Mouse (Mus musculus) MEL (cell line): ENCODE data around the gene 9130019O22Rik. TPM values are rescaled to one million over a fixed set of nuclear protein-coding genes. Genes with fewer than 3 reads are reported as not detected.

Experiments used
- DNase-seq: peaks from one replicate; pipeline ENCODE4 v3.0.0; 2011; ENCODE audit warnings: low read depth, low spot score
- H3K27ac ChIP-seq: 2 replicates; pipeline ENCODE4 v1.5.1; 2012; ENCODE audit warnings: low read depth, mild to moderate bottlenecking, control low read depth, low read length, moderate library complexity; ENCODE audit not compliant: control insufficient read depth
- H3K27me3 ChIP-seq, 2 experiments: fragments of 150-350 bp in 1 of 2; sonication (generic) in 1 of 2; 2 replicates each; pipeline ENCODE4 v1.6.1; 2012; ENCODE audit warnings: low read length in 2 of 2, mild to moderate bottlenecking in 2 of 2, improper control_type of control experiment in 1 of 2, moderate library complexity in 1 of 2; ENCODE audit not compliant: insufficient read depth in 2 of 2, control insufficient read depth in 1 of 2
- H3K36me3 ChIP-seq, 2 experiments: 2 replicates each; pipeline ENCODE4 v1.6.1; 2012 to 2014; ENCODE audit warnings: low read length in 2 of 2, improper control_type of control experiment in 1 of 2, inconsistent platforms in 1 of 2, mild to moderate bottlenecking in 1 of 2; ENCODE audit not compliant: insufficient read depth in 2 of 2, control insufficient read depth in 1 of 2
- H3K4me1 ChIP-seq, 2 experiments: fragments of 150-350 bp in 1 of 2; sonication (generic) in 1 of 2; 2 replicates each; pipeline ENCODE4 v1.6.1; 2012; ENCODE audit warnings: low read length in 2 of 2, improper control_type of control experiment in 1 of 2, mild to moderate bottlenecking in 1 of 2; ENCODE audit not compliant: insufficient read depth in 2 of 2, control insufficient read depth in 1 of 2
- H3K4me3 ChIP-seq, 2 experiments: fragments of 150-350 bp in 1 of 2; sonication (generic) in 1 of 2; 2 replicates each; pipeline ENCODE4 v1.5.1; 2012; ENCODE audit warnings: low read depth in 2 of 2, low read length in 2 of 2, mild to moderate bottlenecking in 2 of 2, moderate library complexity in 2 of 2, control low read depth in 1 of 2, improper control_type of control experiment in 1 of 2; ENCODE audit not compliant: control insufficient read depth in 1 of 2, insufficient read depth in 1 of 2
- H3K79me2 ChIP-seq: 2 replicates; pipeline ENCODE4 v1.6.1; 2012; ENCODE audit warnings: mild to moderate bottlenecking, low read length, moderate library complexity; ENCODE audit not compliant: control insufficient read depth, poor library complexity, insufficient read depth
- H3K9ac ChIP-seq: 2 replicates; pipeline ENCODE4 v1.6.1; 2012; ENCODE audit warnings: low read depth, mild to moderate bottlenecking, control low read depth, low read length, moderate library complexity; ENCODE audit not compliant: control insufficient read depth, poor library complexity, severe bottlenecking
- H3K9me3 ChIP-seq: fragments of 150-350 bp; sonication (generic); replicated peaks from 2 replicates; pipeline ENCODE4 v1.6.1; 2012; ENCODE audit warnings: mild to moderate bottlenecking, low read length, improper control_type of control experiment, moderate library complexity; ENCODE audit not compliant: insufficient read depth
- BHLHE40 ChIP-seq: IDR thresholded peaks from 2 replicates; pipeline ENCODE4 v1.6.1; 2012; ENCODE audit warnings: low read depth, mild to moderate bottlenecking, inconsistent platforms, low read length, improper control_type of control experiment, borderline replicate concordance
- CTCF ChIP-seq, 3 experiments: IDR thresholded peaks in 2 of 3; conservative IDR thresholded peaks in 1 of 3; 2 replicates each; pipeline ENCODE4 v1.5.1; 2011 to 2012; ENCODE audit warnings: low read length in 3 of 3, low read depth in 2 of 3, mild to moderate bottlenecking in 2 of 3, improper control_type of control experiment in 1 of 3, inconsistent platforms in 1 of 3, mixed read lengths in 1 of 3, moderate library complexity in 1 of 3; ENCODE audit not compliant: control insufficient read depth in 1 of 3, insufficient read depth in 1 of 3, poor library complexity in 1 of 3, severe bottlenecking in 1 of 3
- E2F4 ChIP-seq: IDR thresholded peaks from 2 replicates; pipeline ENCODE4 v1.6.1; 2011; ENCODE audit warnings: low read depth, low read length, improper control_type of control experiment, borderline replicate concordance
- EP300 ChIP-seq, 2 experiments: IDR thresholded peaks; 2 replicates each; pipeline ENCODE4 v1.6.1; 2011; ENCODE audit warnings: improper control_type of control experiment in 2 of 2, low read length in 2 of 2, low read depth in 1 of 2, mild to moderate bottlenecking in 1 of 2
- GABPA ChIP-seq: IDR thresholded peaks from 2 replicates; pipeline ENCODE4 v1.6.1; 2012; ENCODE audit warnings: low read depth, mild to moderate bottlenecking, inconsistent platforms, low read length, improper control_type of control experiment, moderate library complexity
- HCFC1 ChIP-seq: IDR thresholded peaks from 2 replicates; pipeline ENCODE4 v1.6.1; 2012; ENCODE audit warnings: low read depth, mild to moderate bottlenecking, inconsistent platforms, low read length, improper control_type of control experiment, moderate library complexity
- KAT2A ChIP-seq: conservative IDR thresholded peaks from 2 replicates; pipeline ENCODE4 v1.6.1; 2012; ENCODE audit warnings: low read depth, low read length, improper control_type of control experiment, inconsistent platforms
- MEF2A ChIP-seq: IDR thresholded peaks from 2 replicates; pipeline ENCODE4 v1.6.1; 2014; ENCODE audit warnings: low read depth, mild to moderate bottlenecking, inconsistent platforms, low read length, improper control_type of control experiment; ENCODE audit not compliant: poor library complexity, insufficient replicate concordance, severe bottlenecking; ENCODE audit errors: extremely low read depth
- MXI1 ChIP-seq: IDR thresholded peaks from 2 replicates; pipeline ENCODE4 v1.6.1; 2011; ENCODE audit warnings: mild to moderate bottlenecking, low read depth, low read length, improper control_type of control experiment
- MYB ChIP-seq: IDR thresholded peaks from 2 replicates; pipeline ENCODE4 v1.6.1; 2011; ENCODE audit warnings: mild to moderate bottlenecking, low read depth, low read length, improper control_type of control experiment
- MYC ChIP-seq: IDR thresholded peaks from 2 replicates; pipeline ENCODE4 v1.6.1; 2011; ENCODE audit warnings: low read depth, mild to moderate bottlenecking, low read length, improper control_type of control experiment, moderate library complexity
- POLR2A ChIP-seq, 2 experiments: IDR thresholded peaks; 2 replicates each; pipeline ENCODE4 v1.6.1; 2011 to 2012; ENCODE audit warnings: low read length in 2 of 2, mild to moderate bottlenecking in 2 of 2, control low read depth in 1 of 2, improper control_type of control experiment in 1 of 2, low read depth in 1 of 2, moderate library complexity in 1 of 2; ENCODE audit not compliant: control insufficient read depth in 1 of 2, insufficient read depth in 1 of 2, poor library complexity in 1 of 2
- POLR2AphosphoS2 ChIP-seq: IDR thresholded peaks from 2 replicates; pipeline ENCODE4 v1.6.1; 2011; ENCODE audit warnings: low read length, improper control_type of control experiment
- POLR2AphosphoS5 ChIP-seq: IDR thresholded peaks from 2 replicates; pipeline ENCODE4 v1.6.1; 2012; ENCODE audit warnings: low read depth, borderline replicate concordance, mild to moderate bottlenecking, inconsistent platforms, low read length, moderate library complexity, mixed read lengths
- SIN3A ChIP-seq: IDR thresholded peaks from 2 replicates; pipeline ENCODE4 v1.6.1; 2012; ENCODE audit warnings: low read length, improper control_type of control experiment, inconsistent platforms
- TAL1 ChIP-seq: IDR thresholded peaks from 2 replicates; pipeline ENCODE4 v1.6.1; 2012; ENCODE audit warnings: mild to moderate bottlenecking, inconsistent platforms, low read length, moderate library complexity, mixed read lengths
- TBP ChIP-seq: IDR thresholded peaks from 2 replicates; pipeline ENCODE4 v1.8.0; 2011; ENCODE audit warnings: low read depth, low read length, improper control_type of control experiment
- TCF12 ChIP-seq: IDR thresholded peaks from 2 replicates; pipeline ENCODE4 v1.6.1; 2014; ENCODE audit warnings: low read depth, mild to moderate bottlenecking, inconsistent platforms, low read length, improper control_type of control experiment, moderate library complexity
- USF1 ChIP-seq: IDR thresholded peaks from 2 replicates; pipeline ENCODE4 v1.6.1; 2014; ENCODE audit warnings: low read depth, mild to moderate bottlenecking, inconsistent platforms, low read length, improper control_type of control experiment, moderate library complexity
- USF2 ChIP-seq, 2 experiments: IDR thresholded peaks; 2 replicates each; pipeline ENCODE4 v1.6.1; 2011 to 2012; ENCODE audit warnings: improper control_type of control experiment in 2 of 2, low read length in 2 of 2, borderline replicate concordance in 1 of 2, inconsistent platforms in 1 of 2, low read depth in 1 of 2, mild to moderate bottlenecking in 1 of 2; ENCODE audit not compliant: insufficient read depth in 1 of 2
- ZMIZ1 ChIP-seq: IDR thresholded peaks from 2 replicates; pipeline ENCODE4 v1.6.1; 2012; ENCODE audit warnings: low read depth, mild to moderate bottlenecking, inconsistent platforms, low read length, improper control_type of control experiment, moderate library complexity
- polyA plus RNA-seq, 2 experiments: library from polyadenylated mRNA; stranded (reverse) in 1 of 2; unstranded in 1 of 2; fragments of >175 nt in 1 of 2; fragments of >200 nt in 1 of 2; gene quantifications; 2 replicates each; pipeline versions ENCODE4 v1.2.1 to v1.2.4; 2012; ENCODE audit warnings: low replicate concordance in 2 of 2, low read depth in 1 of 2; ENCODE audit not compliant: insufficient read length in 2 of 2, insufficient read depth in 1 of 2, missing spikeins in 1 of 2
- total RNA-seq: library from RNA; depleted of rRNA; stranded (reverse); fragments of 300-350 nt; gene quantifications from 2 replicates; pipeline ENCODE4 v1.2.3, GENCODE M21; 2012

Gene 9130019O22Rik
- total and polyA plus RNA-seq, 3 experiments: 1.5 to 2.1 TPM; not detected in 1

GRCm38 (mm10) chr7:127337636-127338035 lies 49.3 kb downstream of the 9130019O22Rik start:
- Histone ChIP-seq H3K9ac (no peak overlapping the region), H3K4me3 (no peak overlapping the region), H3K9me3 (no peaks in the 10 kb centered on the region), H3K36me3 (no peaks in the 10 kb centered on the region), H3K27ac (no peak overlapping the region), H3K79me2 (no peaks in the 10 kb centered on the region), H3K4me1 (peaks cover 0 to 3% of the 10 kb centered on the region in 2 experiments; a peak in 2 of 4 replicates), H3K27me3 (no peaks in the 10 kb centered on the region)
- DNase-seq: peak; percentile 12
- TF ChIP-seq POLR2A (IDR thresholded peaks at IDR 0.05; ENCODE audit: control insufficient read depth in 1 of 2, insufficient read depth in 1 of 2, low read depth in 1 of 2, low read length in 2 of 2, poor library complexity in 1 of 2) (no peak), TBP (peak; percentile 74)

GRCm38 (mm10) chr7:127335604-127336003 lies 51.4 kb downstream of the 9130019O22Rik start:
- DNase-seq: no peak
- no peaks in the 10 kb centered on the region for H3K4me1 ChIP-seq
- no peak overlapping the region for H3K4me3 ChIP-seq
- H3K36me3 ChIP-seq: no peaks in the 10 kb centered on the region
- no peaks in the 10 kb centered on the region for H3K27me3 ChIP-seq
- H3K79me2 ChIP-seq: no peaks in the 10 kb centered on the region
- H3K27ac ChIP-seq: no peak overlapping the region
- TF ChIP-seq EP300 (IDR thresholded peaks at IDR 0.05; ENCODE audit: low read depth in 1 of 2, low read length in 2 of 2) (no peak), USF2 (IDR thresholded peaks at IDR 0.05; ENCODE audit: borderline replicate concordance in 1 of 2, insufficient read depth in 1 of 2, low read depth in 1 of 2, low read length in 2 of 2) (no peak), CTCF (IDR thresholded peaks at IDR 0.05 in 2 of 3, conservative IDR thresholded peaks at IDR 0.05 in 1 of 3; ENCODE audit: control insufficient read depth in 1 of 3, insufficient read depth in 1 of 3, low read depth in 2 of 3, low read length in 3 of 3, poor library complexity in 1 of 3, severe bottlenecking in 1 of 3) (no peak), GABPA (no peak), TAL1 (no peak), BHLHE40 (no peak), KAT2A (no peak), ZMIZ1 (no peak), MXI1 (no peak), POLR2AphosphoS5 (no peak), POLR2A (IDR thresholded peaks at IDR 0.05; ENCODE audit: control insufficient read depth in 1 of 2, insufficient read depth in 1 of 2, low read depth in 1 of 2, low read length in 2 of 2, poor library complexity in 1 of 2) (no peak), POLR2AphosphoS2 (no peak)
- no peak overlapping the region for H3K9ac ChIP-seq
- no peaks in the 10 kb centered on the region for H3K9me3 ChIP-seq

- TF ChIP-seq E2F4 (no peak), HCFC1 (no peak), POLR2A (IDR thresholded peaks at IDR 0.05; ENCODE audit: control insufficient read depth in 1 of 2, insufficient read depth in 1 of 2, low read depth in 1 of 2, low read length in 2 of 2, poor library complexity in 1 of 2) (no peak), TCF12 (no peak), MYC (no peak), POLR2AphosphoS2 (no peak), MYB (no peak), USF2 (IDR thresholded peaks at IDR 0.05; ENCODE audit: borderline replicate concordance in 1 of 2, insufficient read depth in 1 of 2, low read depth in 1 of 2, low read length in 2 of 2) (no peak), MEF2A (no peak), SIN3A (no peak), USF1 (no peak)
- Histone ChIP-seq H3K4me3 (no peak overlapping the region), H3K36me3 (no peaks in the 10 kb centered on the region), H3K9ac (no peak overlapping the region), H3K27ac (no peak overlapping the region), H3K9me3 (no peaks in the 10 kb centered on the region), H3K27me3 (no peaks in the 10 kb centered on the region), H3K4me1 (no peaks in the 10 kb centered on the region), H3K79me2 (no peaks in the 10 kb centered on the region)
- no peak for DNase-seq
Observed at GRCm38 (mm10) chr7:127333240-127333639, 53.7 kb downstream of the 9130019O22Rik start.
